Comparison of ENCODE assay signal across 24 mouse cellular contexts in the genomic region with DNA sequence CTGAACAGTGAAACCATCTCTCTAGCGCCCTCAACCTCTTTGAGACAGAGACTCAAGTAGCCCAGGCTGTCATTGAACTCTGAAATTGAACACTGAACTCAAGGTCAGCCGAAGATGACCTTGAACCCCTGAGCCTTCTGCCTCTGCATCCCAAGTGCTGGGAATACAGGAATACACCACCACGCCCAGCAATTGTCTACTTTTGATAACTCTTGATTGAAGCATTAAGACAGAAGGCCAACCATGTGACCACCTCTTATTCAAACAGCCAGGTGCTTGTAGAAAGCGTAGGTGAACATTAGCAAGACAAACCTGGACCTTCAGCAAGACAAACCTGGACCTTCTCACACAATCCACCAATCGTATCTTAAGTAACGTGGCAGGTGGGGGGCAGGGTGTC. TPM values are rescaled to one million over a fixed set of nuclear protein-coding genes. Genes with fewer than 3 reads are reported as not detected.
DNase-seq lines count a peak whose midpoint lies in the region; ATAC-seq and TF ChIP-seq lines count a peak whose summit lies in the region.
"Had no signal": no experiment of that assay in that cellular context is flagged by ENCODE, and none has a peak within 500 bp of the region (broad histone marks: within the 10 kb centered on the region; RNA-seq: fewer than 3 reads in every experiment).

No protein-coding gene starts in this region.

- no peak overlapping the region for H3K9ac ChIP-seq in ES-Bruce4 (ENCODE audit: low read depth, poor library complexity, severe bottlenecking)
- H3K9ac ChIP-seq: embryonic facial prominence, embryonic 12.5 days; forebrain, embryonic 13.5 days; forebrain, embryonic 15.5 days; forebrain, postnatal 0 days had no signal

- ATAC-seq in inflammation-experienced regulatory T-cells, adult 6 months = no peak
- ATAC-seq: forebrain, embryonic 13.5 days; forebrain, embryonic 15.5 days; forebrain, postnatal 0 days; Patski had no signal

- no peaks in the 10 kb centered on the region for H3K9me3 ChIP-seq in ES-Bruce4 (replicated peaks; ENCODE audit: control insufficient read depth, insufficient read depth, low read length, poor library complexity, severe bottlenecking)
- H3K9me3 ChIP-seq: embryonic facial prominence, embryonic 10.5 days; embryonic facial prominence, embryonic 12.5 days; forebrain, embryonic 13.5 days; forebrain, embryonic 15.5 days had no signal

- no peaks in the 10 kb centered on the region for H3K36me3 ChIP-seq in ES-Bruce4 (ENCODE audit: control insufficient read depth, insufficient read depth, low read length, poor library complexity, severe bottlenecking)
- H3K36me3 ChIP-seq: embryonic facial prominence, embryonic 10.5 days; embryonic facial prominence, embryonic 12.5 days; forebrain, embryonic 15.5 days; G1E had no signal

- H3K4me3 ChIP-seq in ES-Bruce4 (ENCODE audit: low read depth, low read length) = no peak overlapping the region
- H3K4me3 ChIP-seq: embryonic facial prominence, embryonic 10.5 days; embryonic facial prominence, embryonic 12.5 days; forebrain, embryonic 13.5 days; forebrain, embryonic 15.5 days had no signal

- no peak for TF ChIP-seq CTCF in ES-Bruce4 (IDR thresholded peaks at IDR 0.05; ENCODE audit: low read depth, low read length)

- no peak for TF ChIP-seq POLR2A in ES-Bruce4 (IDR thresholded peaks at IDR 0.05; ENCODE audit: insufficient read depth, low read length)

- peaks cover 12% of the 10 kb centered on the region for H3K4me1 ChIP-seq in ES-Bruce4 (ENCODE audit: control insufficient read depth, insufficient read depth, low read length)
- H3K4me1 ChIP-seq: forebrain, embryonic 13.5 days; forebrain, embryonic 15.5 days had no signal

- H3K27ac ChIP-seq in ES-Bruce4 (ENCODE audit: insufficient read depth, low read length) = peak overlapping the region; percentile 62
- H3K27ac ChIP-seq: embryonic facial prominence, embryonic 10.5 days; embryonic facial prominence, embryonic 12.5 days; forebrain, embryonic 13.5 days; forebrain, embryonic 15.5 days had no signal

- DNase-seq in ES-CJ7 (ENCODE audit: low read depth, low spot score) (peak; percentile 99), R1 (ENCODE audit: low read depth, low spot score) (peak; percentile 94), ZHBTc4 (ENCODE audit: low read depth, low spot score) (peak; percentile 99)
- no peak for DNase-seq in cerebellum, postnatal 25 days
- DNase-seq in left cerebral cortex, adult 11 months (ENCODE audit: low spot score) = no peak
- DNase-seq: adrenal gland, adult 2 months; adrenal gland, postnatal 10 days; adrenal gland, postnatal 25 days; cerebellum, adult 11 months; cerebellum, adult 18-20 months; cerebellum, adult 8-10 months; cerebellum, adult 9-11 months; cerebellum, postnatal 14 days; forebrain, postnatal 0 days had no signal

- no peaks in the 10 kb centered on the region for H3K27me3 ChIP-seq in ES-Bruce4 (ENCODE audit: control insufficient read depth, insufficient read depth, low read length, poor library complexity, severe bottlenecking)
- H3K27me3 ChIP-seq: embryonic facial prominence, embryonic 12.5 days; forebrain, embryonic 13.5 days; forebrain, embryonic 15.5 days; Patski had no signal

- peak; percentile 93 for TF ChIP-seq EP300 in ES-Bruce4 (IDR thresholded peaks at IDR 0.05; ENCODE audit: insufficient read depth, low read depth, low read length)

RNA-seq across cellular contexts. Expression of a gene that starts 18.8 kb away (rescaled TPM):
- polyA plus RNA-seq in ES-Bruce4 (2011; ENCODE audit: insufficient read depth, insufficient read length, low read depth, missing spikeins) = 0.41 and 0.55 TPM in 2 replicates
- 1 to 10 TPM in 1 of 3 experiments, under 1 TPM in 2; 0.20 to 3.8 (median 0.67) TPM for polyA plus RNA-seq in inflammation-experienced regulatory T-cells, adult 6 months (2017; shearing (Covaris generic))
- polyA plus RNA-seq: C2C12; forebrain, embryonic 11.5 days; forebrain, embryonic 15.5 days; G1E had no signal

RNA-seq across cellular contexts. Expression of a gene that starts 36.9 kb away (rescaled TPM):
- not detected in 2 replicates for polyA plus RNA-seq in ES-Bruce4 (2011; ENCODE audit: insufficient read depth, insufficient read length, low read depth, missing spikeins)
- polyA plus RNA-seq in inflammation-experienced regulatory T-cells, adult 6 months (2017; shearing (Covaris generic)) = not detected
- polyA plus RNA-seq: C2C12; embryonic facial prominence, embryonic 10.5 days; embryonic facial prominence, embryonic 12.5 days; forebrain, embryonic 13.5 days; forebrain, embryonic 15.5 days; forebrain, postnatal 0 days; G1E; Patski had no signal

RNA-seq across cellular contexts. Expression of a gene that starts 57.4 kb away (rescaled TPM):
- polyA plus RNA-seq in ES-Bruce4 (2011; ENCODE audit: insufficient read depth, insufficient read length, low read depth, missing spikeins) = 1.0 and 1.3 TPM in 2 replicates
- not detected for polyA plus RNA-seq in inflammation-experienced regulatory T-cells, adult 6 months (2017; shearing (Covaris generic))
- polyA plus RNA-seq: C2C12, G1E, Patski had no signal

Comparison
In these comparisons a context has a peak if more than half of its experiments do, and no peak if none do; other contexts are left out.
1. DNase-seq: peak in ES-CJ7 (single experiment), R1 (single experiment) and ZHBTc4 (single experiment); none in cerebellum, postnatal 25 days (0 of 2) and left cerebral cortex, adult 11 months (single experiment).